Mouse (Mus musculus): ENCODE results near the gene Auts2. TPM values are rescaled to one million over a fixed set of nuclear protein-coding genes. Genes with fewer than 3 reads are reported as not detected.

Auts2 gene
- polyA plus RNA-seq, 1 experiment from 2014 or later, result 90.6 TPM

DNA sequence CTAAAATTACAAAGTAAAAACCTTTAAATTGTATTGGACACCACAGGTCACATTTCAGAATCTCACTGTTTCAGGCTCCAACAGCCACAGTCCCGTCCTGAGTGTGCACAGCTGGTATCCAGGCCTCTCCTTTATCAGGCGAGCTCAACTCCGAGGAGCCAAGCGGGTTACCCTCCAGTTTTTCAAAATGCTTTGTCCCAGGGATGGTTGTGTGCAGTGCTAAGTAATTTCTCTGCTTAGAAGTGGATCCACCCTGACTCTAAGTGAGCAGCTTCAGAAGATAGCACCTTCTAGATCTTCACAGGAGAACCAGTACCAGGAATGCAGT, 381.0 kb downstream of the Auts2 start:
- no peak for ATAC-seq (ENCODE audit: low FRiP score)
- 36% methylated on average over 4 of the region's 4 CpGs for WGBS
- Histone ChIP-seq H3K9ac (no peak overlapping the region), H3K27ac (0 out of 2 replicates have a peak overlapping the region, but pooled peaks have one; percentile 4), H3K36me3 (no peaks in the 10 kb centered on the region), H3K4me3 (no peak overlapping the region), H3K4me2 (replicated peaks) (no peak overlapping the region), H3K4me1 (peaks cover 22% of the 10 kb centered on the region), H3K27me3 (no peaks in the 10 kb centered on the region), H3K9me3 (replicated peaks) (no peaks in the 10 kb centered on the region)

DNA sequence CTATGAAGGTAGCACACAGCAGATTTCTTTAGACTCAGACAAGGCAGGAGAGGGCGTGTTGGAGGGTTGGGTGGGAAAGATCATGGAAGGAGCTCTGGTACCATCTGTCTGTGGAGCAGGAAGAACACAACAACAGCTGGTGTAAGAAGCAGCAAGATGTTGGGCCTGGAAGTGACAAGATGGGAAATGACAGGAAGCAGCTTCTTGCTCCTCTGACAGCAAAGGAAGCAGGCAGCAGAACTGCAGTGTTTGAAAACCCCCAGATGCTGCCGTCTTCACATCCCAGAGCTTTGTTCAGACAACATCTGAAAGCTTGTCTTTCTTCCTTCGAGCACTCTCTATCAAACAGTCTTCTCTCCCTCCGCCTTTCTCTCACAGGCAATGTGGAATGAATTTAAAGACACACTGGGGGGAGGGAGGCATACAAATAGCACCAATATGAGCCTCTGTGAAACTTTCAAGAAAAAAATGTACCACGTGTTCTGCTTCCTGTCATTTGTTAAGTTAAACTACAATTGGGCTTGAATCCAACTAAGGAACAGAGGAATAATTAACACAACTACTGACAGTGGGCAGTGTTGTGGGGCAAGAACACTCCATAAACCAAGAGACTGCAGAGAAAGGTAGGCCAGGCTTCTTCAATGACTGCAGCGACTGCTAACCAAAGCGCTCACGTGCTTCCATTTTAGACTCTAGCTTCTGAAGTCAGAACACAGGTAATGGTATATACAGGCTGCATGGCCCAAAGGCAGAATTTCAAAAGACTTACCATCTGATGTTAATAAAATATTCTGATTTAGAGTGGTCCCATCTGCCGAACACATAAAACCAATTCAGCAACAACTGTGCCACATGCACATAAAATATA, 381.6 kb downstream of the Auts2 start:
- no peak for ATAC-seq (ENCODE audit: low FRiP score)
- WGBS, result 53% methylated on average over 9 of the region's 9 CpGs
- Histone ChIP-seq H3K9me3 (replicated peaks) (no peaks in the 10 kb centered on the region), H3K27me3 (no peaks in the 10 kb centered on the region), H3K4me3 (no peak overlapping the region), H3K27ac (peak overlapping the region; percentile 68), H3K4me1 (peaks cover 22% of the 10 kb centered on the region), H3K9ac (no peak overlapping the region), H3K36me3 (no peaks in the 10 kb centered on the region), H3K4me2 (replicated peaks) (no peak overlapping the region)

DNA sequence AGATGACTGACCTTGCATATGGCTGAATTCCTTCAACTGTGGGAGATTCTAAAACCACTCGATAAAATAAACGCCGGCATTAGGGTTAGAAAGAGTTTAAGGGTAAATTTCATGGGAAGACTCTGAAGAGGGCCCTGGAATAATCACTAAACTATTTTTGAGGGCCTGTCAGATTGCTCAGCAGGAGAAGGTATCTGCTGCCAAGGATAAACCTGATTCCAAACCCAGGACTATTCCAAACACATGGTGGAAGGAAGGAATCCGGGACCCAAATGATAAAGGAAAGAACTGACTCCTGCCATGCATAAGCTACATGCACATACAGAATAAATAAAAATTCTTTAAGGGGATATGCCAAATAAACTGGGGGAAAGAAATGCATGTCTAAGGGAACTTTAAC, 399.0 kb downstream of the Auts2 start:
- ATAC-seq (ENCODE audit: low FRiP score), result no peak
- H3K36me3 ChIP-seq, result no peaks in the 10 kb centered on the region
- H3K27ac ChIP-seq, result no peak overlapping the region
- no peak overlapping the region for H3K9ac ChIP-seq
- H3K27me3 ChIP-seq, result no peaks in the 10 kb centered on the region
- no peak overlapping the region for H3K4me3 ChIP-seq
- 88% methylated on average over 4 of the region's 4 CpGs for WGBS
- H3K9me3 ChIP-seq (replicated peaks), result no peaks in the 10 kb centered on the region
- H3K4me2 ChIP-seq (replicated peaks), result no peak overlapping the region
- peaks cover 4% of the 10 kb centered on the region; the same call in 1 of the 2 replicates for H3K4me1 ChIP-seq

DNA sequence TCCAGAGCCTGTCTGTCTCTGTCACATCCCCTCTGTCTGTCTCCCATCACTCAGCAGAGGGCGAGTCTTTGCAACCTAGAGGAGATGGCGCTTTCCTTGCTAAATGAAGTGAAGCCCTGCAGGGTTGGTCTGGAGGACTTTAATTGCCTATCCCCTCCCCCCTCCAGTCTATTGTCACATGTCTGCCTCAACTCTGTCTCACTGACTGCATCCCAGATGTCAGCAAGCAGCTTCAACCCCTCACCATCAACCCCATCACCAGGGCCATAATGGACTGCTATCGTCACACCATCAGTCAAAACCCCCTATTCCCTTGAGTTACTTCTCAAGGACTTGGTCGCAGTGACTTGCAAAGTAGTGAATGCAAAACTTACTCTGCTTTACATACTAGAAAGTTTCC, 402.3 kb downstream of the Auts2 start:
- no peak overlapping the region for H3K9ac ChIP-seq
- 49% methylated on average over 4 of the region's 4 CpGs for WGBS
- H3K9me3 ChIP-seq (replicated peaks), result no peaks in the 10 kb centered on the region
- ATAC-seq (ENCODE audit: low FRiP score), result no peak
- no peak overlapping the region for H3K4me3 ChIP-seq
- peaks cover 10% of the 10 kb centered on the region; the same call in 1 of the 2 replicates for H3K4me1 ChIP-seq
- H3K27ac ChIP-seq, result no peak overlapping the region
- H3K27me3 ChIP-seq, result no peaks in the 10 kb centered on the region
- H3K36me3 ChIP-seq, result no peaks in the 10 kb centered on the region
- H3K4me2 ChIP-seq (replicated peaks), result no peak overlapping the region

DNA sequence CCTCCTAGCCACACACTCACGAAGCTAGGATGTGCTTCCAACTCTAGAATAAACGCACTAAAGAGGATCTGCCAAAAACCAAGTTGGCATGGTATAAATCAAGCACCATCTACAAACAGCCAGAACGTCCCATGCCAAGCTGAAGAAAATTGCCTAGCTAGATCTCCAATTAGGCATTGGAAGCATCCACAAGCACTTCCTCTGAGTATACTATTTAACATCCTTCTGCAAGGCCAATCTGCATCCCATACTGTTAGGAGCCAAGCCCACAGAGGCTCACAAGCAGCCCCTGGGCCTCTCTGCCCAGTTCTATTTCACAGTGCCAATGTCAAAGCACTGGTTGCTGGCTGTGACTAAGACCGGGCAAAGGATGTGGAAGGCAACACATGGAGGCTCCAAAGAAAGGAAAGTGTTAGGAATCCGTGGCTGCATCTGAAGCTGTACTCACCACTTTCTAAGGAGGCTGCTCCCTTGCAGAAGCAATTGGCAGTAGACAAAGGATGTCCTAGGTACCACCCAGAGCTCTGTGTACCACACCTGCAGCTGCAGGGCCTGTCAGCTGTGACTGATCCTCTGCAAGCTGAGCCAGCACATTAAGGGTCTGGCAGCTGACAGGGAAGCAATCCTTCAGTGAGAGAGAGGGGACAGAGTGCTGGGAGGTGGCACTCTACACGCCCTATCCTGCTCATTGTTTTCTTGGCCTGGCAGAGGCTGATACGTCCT, 407.0 kb downstream of the Auts2 start:
- Histone ChIP-seq H3K4me3 (no peak overlapping the region), H3K4me2 (replicated peaks) (no peak overlapping the region), H3K27ac (no peak overlapping the region), H3K36me3 (no peaks in the 10 kb centered on the region), H3K27me3 (no peaks in the 10 kb centered on the region), H3K4me1 (peaks cover 10% of the 10 kb centered on the region; the same call in 1 of the 2 replicates), H3K9me3 (replicated peaks) (no peaks in the 10 kb centered on the region), H3K9ac (no peak overlapping the region)
- no peak for ATAC-seq (ENCODE audit: low FRiP score)
- WGBS, result 61% methylated on average over 7 of the region's 7 CpGs

DNA sequence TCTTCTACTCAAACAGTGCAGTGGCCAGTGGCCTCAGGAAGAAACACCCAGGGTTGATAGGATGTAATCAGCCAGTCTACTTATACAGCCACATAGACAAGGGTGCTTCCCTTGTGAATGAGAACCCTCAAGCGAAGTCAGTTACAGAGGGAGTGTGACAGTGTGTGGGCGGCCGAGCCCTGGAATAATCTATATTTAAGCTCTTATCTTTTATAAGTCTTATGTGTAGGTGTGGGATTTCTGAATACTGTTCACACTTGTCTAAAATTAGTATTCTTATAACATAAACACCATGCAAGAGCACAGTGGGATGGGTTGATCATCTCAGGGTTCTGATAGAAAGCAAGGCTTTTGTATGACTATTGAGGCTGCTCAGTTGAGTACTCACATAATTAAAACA, 411.2 kb downstream of the Auts2 start:
- Histone ChIP-seq H3K9ac (no peak overlapping the region), H3K4me2 (replicated peaks) (no peak overlapping the region), H3K27ac (no peak overlapping the region), H3K27me3 (no peaks in the 10 kb centered on the region), H3K4me3 (no peak overlapping the region), H3K9me3 (replicated peaks) (no peaks in the 10 kb centered on the region), H3K36me3 (no peaks in the 10 kb centered on the region), H3K4me1 (peaks cover 12% of the 10 kb centered on the region; the same call in 1 of the 2 replicates)
- ATAC-seq (ENCODE audit: low FRiP score), result no peak
- 97% methylated on average over 3 of the region's 3 CpGs for WGBS

DNA sequence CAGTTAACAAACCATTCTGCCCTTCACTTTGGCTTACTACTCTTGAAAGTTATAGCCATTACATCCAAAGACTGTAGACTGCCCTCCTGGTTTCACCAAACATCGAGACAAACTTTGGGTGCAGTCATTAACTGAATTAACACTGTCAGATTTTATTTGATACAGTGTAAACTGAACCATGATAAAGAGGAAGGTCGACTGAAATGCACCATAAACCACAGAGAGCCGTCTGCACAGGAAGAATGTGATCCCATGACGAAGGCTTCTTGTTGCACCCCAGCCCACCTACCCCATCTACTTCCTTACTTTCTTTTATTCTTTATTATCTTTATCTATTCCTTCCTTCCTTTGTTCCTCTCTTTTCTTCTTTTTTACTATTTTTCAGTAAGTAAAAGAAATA, 412.6 kb downstream of the Auts2 start:
- Histone ChIP-seq H3K27ac (no peak overlapping the region), H3K9me3 (replicated peaks) (no peaks in the 10 kb centered on the region), H3K9ac (no peak overlapping the region), H3K4me2 (replicated peaks) (no peak overlapping the region), H3K36me3 (no peaks in the 10 kb centered on the region), H3K27me3 (no peaks in the 10 kb centered on the region), H3K4me1 (0 out of 2 replicates have a peak, but pooled peaks cover 8% of the 10 kb centered on the region), H3K4me3 (no peak overlapping the region)
- ATAC-seq (ENCODE audit: low FRiP score), result no peak
- 61% methylated on average over 4 of the region's 4 CpGs for WGBS

DNA sequence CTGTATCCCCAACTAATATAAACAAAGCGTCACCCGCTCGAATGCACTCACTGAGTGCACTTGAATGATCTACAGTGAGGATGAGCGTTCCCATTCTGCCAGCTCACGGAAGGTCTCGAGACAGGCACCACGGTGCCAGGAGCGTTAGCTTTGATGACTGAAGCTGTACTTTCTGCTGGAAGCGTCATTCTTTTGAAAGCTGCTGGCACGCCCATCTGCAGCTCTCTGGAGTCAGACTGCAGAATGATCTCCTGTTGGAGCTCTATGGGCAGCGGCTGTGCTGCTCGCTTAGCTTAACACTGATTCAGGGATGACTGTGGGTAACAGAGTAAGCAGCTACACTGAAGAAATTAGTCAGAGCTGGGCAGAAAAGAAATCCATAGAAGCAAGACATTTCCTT, 416.5 kb downstream of the Auts2 start:
- no peak for ATAC-seq (ENCODE audit: low FRiP score)
- WGBS, result 83% methylated on average over 12 of the region's 12 CpGs

DNA sequence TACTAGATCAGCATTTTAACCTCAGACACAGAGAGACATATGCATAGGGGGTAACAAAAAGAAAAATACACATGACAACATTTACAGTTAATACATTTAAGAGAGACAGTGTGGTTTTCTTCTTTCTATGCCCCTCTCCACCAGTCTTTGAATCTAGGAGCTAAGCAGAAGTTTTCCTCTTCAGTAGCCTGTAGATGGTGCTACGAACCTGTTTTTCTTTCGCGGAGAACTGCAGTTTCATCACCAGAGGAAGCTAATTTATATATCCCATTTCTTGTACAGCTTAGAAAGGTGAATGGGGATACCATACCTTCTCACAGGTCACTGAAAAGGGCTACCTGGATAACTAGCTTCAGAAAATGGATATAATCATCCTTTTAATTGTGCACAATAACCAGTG, 427.5 kb downstream of the Auts2 start:
- H3K9me3 ChIP-seq (replicated peaks), result no peaks in the 10 kb centered on the region
- H3K4me1 ChIP-seq, result peaks cover 5% of the 10 kb centered on the region
- H3K27me3 ChIP-seq, result no peaks in the 10 kb centered on the region
- no peak overlapping the region for H3K27ac ChIP-seq
- no peak for ATAC-seq (ENCODE audit: low FRiP score)
- no peak overlapping the region for H3K9ac ChIP-seq
- no peaks in the 10 kb centered on the region for H3K36me3 ChIP-seq
- H3K4me2 ChIP-seq (replicated peaks), result no peak overlapping the region
- WGBS, result 79% methylated on average over 3 of the region's 3 CpGs
- H3K4me3 ChIP-seq, result no peak overlapping the region

More for the DNA sequence above, 416.5 kb downstream of the Auts2 start:
- Histone ChIP-seq H3K4me2 (replicated peaks) (no peak overlapping the region), H3K27me3 (no peaks in the 10 kb centered on the region), H3K4me1 (0 out of 2 replicates have a peak, but pooled peaks cover 8% of the 10 kb centered on the region), H3K4me3 (no peak overlapping the region), H3K27ac (no peak overlapping the region), H3K9ac (no peak overlapping the region), H3K9me3 (replicated peaks) (no peaks in the 10 kb centered on the region), H3K36me3 (no peaks in the 10 kb centered on the region)

DNA sequence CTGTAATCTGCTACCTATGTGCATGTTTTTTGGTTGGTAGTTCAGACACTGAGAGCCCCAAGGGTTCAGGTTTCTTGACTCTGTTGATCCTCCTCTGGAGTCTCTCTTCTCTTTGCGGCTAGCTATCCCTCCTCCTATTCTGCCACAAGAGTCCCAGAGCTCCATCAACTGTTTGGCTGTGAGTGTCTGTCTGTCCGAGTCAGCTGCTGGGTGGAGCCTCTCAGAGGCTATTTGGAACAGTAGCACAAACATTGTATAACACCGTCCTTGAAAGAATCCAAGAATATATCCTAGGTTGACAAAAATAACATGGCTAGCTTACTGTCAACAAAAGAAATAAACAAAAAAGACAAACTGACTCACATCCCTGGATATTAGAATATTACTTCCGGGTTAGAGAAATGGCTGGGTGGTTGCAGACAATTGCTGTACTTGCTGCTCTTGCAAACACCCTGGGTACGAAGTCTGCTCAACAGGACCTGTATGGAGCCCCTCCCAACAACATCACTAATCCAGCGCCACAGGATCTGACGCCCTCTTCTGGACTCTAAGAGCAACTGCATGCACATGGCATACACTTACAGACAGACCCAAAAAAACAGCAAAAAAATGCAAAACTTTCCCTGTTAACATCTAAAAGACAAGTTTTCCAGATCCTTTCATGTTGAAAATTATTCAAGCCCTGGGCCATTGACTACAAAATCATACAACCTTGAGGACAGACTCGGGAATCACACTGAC, 428.4 kb downstream of the Auts2 start:
- H3K4me1 ChIP-seq, result peaks cover 5% of the 10 kb centered on the region
- H3K9ac ChIP-seq, result no peak overlapping the region
- 72% methylated on average over 8 of the region's 8 CpGs for WGBS
- no peak overlapping the region for H3K4me3 ChIP-seq
- no peak for ATAC-seq (ENCODE audit: low FRiP score)
- no peaks in the 10 kb centered on the region for H3K9me3 ChIP-seq (replicated peaks)
- no peak overlapping the region for H3K4me2 ChIP-seq (replicated peaks)
- no peak overlapping the region for H3K27ac ChIP-seq
- no peaks in the 10 kb centered on the region for H3K36me3 ChIP-seq
- H3K27me3 ChIP-seq, result no peaks in the 10 kb centered on the region

DNA sequence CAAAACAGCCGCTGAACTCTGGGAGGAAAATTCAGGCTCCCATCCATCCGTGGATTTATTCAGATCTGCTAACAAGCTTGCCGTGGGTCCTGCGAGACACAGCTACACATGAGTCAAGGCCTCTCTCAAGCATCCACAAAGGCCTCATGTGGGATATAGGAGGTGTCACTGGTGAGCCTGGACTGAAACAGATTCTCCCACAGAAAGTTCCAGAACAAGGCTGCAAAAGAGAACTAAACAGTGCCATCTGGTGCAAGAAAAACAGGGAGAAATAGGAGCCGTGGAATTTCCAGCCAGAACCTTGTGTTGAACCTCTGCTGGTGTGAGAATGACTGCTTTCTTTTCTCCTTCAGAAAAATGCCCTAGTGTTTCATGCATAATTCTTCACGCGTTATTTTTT, 429.7 kb downstream of the Auts2 start:
- WGBS, result 71% methylated on average over 7 of the region's 7 CpGs
- no peak for ATAC-seq (ENCODE audit: low FRiP score)
- H3K27ac ChIP-seq, result no peak overlapping the region
- H3K36me3 ChIP-seq, result no peaks in the 10 kb centered on the region
- H3K9ac ChIP-seq, result no peak overlapping the region; the same call in 1 of the 2 replicates
- no peaks in the 10 kb centered on the region for H3K9me3 ChIP-seq (replicated peaks)
- H3K4me3 ChIP-seq, result no peak overlapping the region
- peaks cover 5% of the 10 kb centered on the region for H3K4me1 ChIP-seq
- H3K27me3 ChIP-seq, result no peaks in the 10 kb centered on the region
- no peak overlapping the region for H3K4me2 ChIP-seq (replicated peaks)

DNA sequence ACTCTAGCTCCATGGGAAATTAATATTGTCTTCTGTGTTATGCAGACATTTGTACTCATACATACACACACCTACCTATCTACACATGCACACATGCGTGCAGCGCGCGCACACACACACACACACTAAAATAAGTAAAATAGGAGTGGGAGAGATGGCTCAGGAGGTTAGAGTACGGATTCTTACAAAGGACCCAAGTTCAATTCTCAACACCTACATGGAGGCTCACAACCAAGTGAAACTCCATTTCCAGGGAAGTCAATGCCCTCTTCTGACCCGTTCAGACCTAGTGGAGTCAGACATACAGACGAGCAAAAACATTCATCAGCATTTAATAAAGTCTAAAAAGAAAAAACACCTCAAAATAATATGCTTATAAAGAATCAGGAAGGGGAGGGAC, 430.5 kb downstream of the Auts2 start:
- Histone ChIP-seq H3K9me3 (replicated peaks) (no peaks in the 10 kb centered on the region), H3K27me3 (no peaks in the 10 kb centered on the region), H3K4me1 (peaks cover 5% of the 10 kb centered on the region), H3K36me3 (no peaks in the 10 kb centered on the region), H3K9ac (no peak overlapping the region), H3K4me2 (replicated peaks) (no peak overlapping the region), H3K4me3 (no peak overlapping the region), H3K27ac (no peak overlapping the region)
- ATAC-seq (ENCODE audit: low FRiP score), result no peak
- 94% methylated on average over 7 of the region's 7 CpGs for WGBS
